Mouse (Mus musculus): Measurements from ENCODE around the gene Zfp94.
A peak's percentile ranks its signal among the peaks of the same experiment; 100 is the strongest.

- peak; percentile 93 for TF ChIP-seq POLR2A (IDR thresholded peaks at IDR 0.05; ENCODE audit: insufficient read depth, low read depth, low read length)
- no peak for TF ChIP-seq CTCF (IDR thresholded peaks at IDR 0.05)
Measured at GRCm38 (mm10) chr7:24316567-24317092, at the start of gene Zfp94.

Data from heart, adult 2 months (tissue).